Mouse (Mus musculus): ENCODE data around the gene Ccdc149. TPM values are rescaled to one million over a fixed set of nuclear protein-coding genes. Genes with fewer than 3 reads are reported as not detected.

The Ccdc149 gene
- polyA plus RNA-seq, 1 experiment from 2014 or later = 13.5 TPM

DNA sequence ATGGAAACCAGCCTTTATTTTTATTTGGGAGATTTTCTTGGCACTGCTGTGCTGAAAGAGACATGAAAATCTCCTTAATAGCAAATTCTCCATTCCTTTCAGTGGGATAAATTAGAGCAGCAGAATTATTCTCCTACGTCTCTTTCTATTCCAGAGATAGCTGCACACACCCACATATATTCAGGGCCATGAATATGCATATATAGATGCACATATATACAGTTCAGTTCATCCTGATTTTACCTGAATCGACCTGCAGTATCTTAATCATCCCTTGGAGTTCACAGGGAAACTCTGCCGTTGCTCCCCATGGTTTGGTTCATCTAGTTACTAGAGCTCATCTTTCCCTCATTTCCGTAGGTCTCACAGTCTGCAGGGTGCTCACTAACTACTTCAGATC is 77.6 kb downstream of the Ccdc149 start:
- ATAC-seq = no peak
- H3K27me3 ChIP-seq (replicated peaks; ENCODE audit: control insufficient read depth, insufficient read depth, low read length) = no peaks in the 10 kb centered on the region
- H3K36me3 ChIP-seq (ENCODE audit: control insufficient read depth, insufficient read depth) = no peaks in the 10 kb centered on the region
- no peaks in the 10 kb centered on the region for H3K9me3 ChIP-seq (ENCODE audit: control insufficient read depth, low read length)
- H3K27ac ChIP-seq (ENCODE audit: low read length) = no peak overlapping the region
- H3K4me3 ChIP-seq (replicated peaks; ENCODE audit: low read length) = no peak overlapping the region
- H3K4me1 ChIP-seq (replicated peaks; ENCODE audit: control insufficient read depth, insufficient read depth, low read length) = no peaks in the 10 kb centered on the region
- no peak overlapping the region for H3K4me2 ChIP-seq (ENCODE audit: low read length)
- WGBS = 84% methylated on average over 4 of the region's 4 CpGs
- H3K9ac ChIP-seq (replicated peaks; ENCODE audit: low read depth, low read length) = no peak overlapping the region

DNA sequence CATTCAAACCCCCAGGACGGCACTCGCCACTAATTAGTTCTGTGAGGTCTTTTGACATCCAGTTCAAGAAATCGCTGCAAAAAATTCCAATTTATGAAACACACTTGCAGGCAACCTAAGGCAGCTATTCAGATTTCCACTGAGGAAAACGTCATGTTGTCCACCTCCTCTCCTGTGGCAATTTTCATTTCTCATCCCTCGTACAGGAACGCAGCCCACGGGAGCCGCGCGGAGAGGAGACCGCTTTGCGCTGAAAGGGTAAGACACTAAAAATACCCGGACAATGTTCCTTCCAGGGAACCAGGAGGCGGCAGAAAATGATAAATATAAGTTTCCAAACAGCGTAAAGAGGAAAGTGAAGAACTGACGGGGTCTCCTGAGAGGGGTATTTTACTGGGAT is 79.8 kb downstream of the Ccdc149 start:
- Histone ChIP-seq H3K36me3 (ENCODE audit: control insufficient read depth, insufficient read depth) (no peaks in the 10 kb centered on the region), H3K4me1 (replicated peaks; ENCODE audit: control insufficient read depth, insufficient read depth, low read length) (no peaks in the 10 kb centered on the region), H3K9ac (replicated peaks; ENCODE audit: low read depth, low read length) (no peak overlapping the region), H3K9me3 (ENCODE audit: control insufficient read depth, low read length) (no peaks in the 10 kb centered on the region), H3K27me3 (replicated peaks; ENCODE audit: control insufficient read depth, insufficient read depth, low read length) (no peaks in the 10 kb centered on the region), H3K27ac (ENCODE audit: low read length) (no peak overlapping the region), H3K4me3 (replicated peaks; ENCODE audit: low read length) (no peak overlapping the region), H3K4me2 (ENCODE audit: low read length) (no peak overlapping the region)
- 66% methylated on average over 16 of the region's 16 CpGs for WGBS
- no peak for ATAC-seq

DNA sequence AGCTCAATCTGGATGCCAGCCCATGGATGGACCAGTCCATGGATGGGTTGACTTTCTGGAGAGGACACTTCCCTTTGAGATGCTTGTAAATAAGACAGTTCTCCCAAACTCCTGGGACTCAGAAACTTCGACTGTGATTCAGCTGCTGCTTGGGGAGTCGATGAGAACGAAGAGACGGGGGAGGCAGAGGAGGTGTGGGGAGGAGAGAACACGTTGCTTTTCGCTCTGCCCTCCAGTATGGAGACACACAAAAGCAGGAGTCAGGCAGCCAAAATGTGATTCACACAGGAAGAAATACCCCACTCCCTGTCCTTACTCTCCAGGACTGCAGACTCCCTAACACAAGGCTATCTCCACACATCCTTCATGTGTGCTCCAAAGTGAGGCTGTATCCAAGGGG is 80.9 kb downstream of the Ccdc149 start:
- no peak overlapping the region for H3K4me2 ChIP-seq (ENCODE audit: low read length)
- no peaks in the 10 kb centered on the region for H3K4me1 ChIP-seq (replicated peaks; ENCODE audit: control insufficient read depth, insufficient read depth, low read length)
- no peaks in the 10 kb centered on the region for H3K36me3 ChIP-seq (ENCODE audit: control insufficient read depth, insufficient read depth)
- WGBS = 89% methylated on average over 6 of the region's 6 CpGs
- no peaks in the 10 kb centered on the region for H3K27me3 ChIP-seq (replicated peaks; ENCODE audit: control insufficient read depth, insufficient read depth, low read length)
- H3K9ac ChIP-seq (replicated peaks; ENCODE audit: low read depth, low read length) = no peak overlapping the region
- H3K27ac ChIP-seq (ENCODE audit: low read length) = no peak overlapping the region
- no peaks in the 10 kb centered on the region for H3K9me3 ChIP-seq (ENCODE audit: control insufficient read depth, low read length)
- no peak for ATAC-seq
- no peak overlapping the region for H3K4me3 ChIP-seq (replicated peaks; ENCODE audit: low read length)

DNA sequence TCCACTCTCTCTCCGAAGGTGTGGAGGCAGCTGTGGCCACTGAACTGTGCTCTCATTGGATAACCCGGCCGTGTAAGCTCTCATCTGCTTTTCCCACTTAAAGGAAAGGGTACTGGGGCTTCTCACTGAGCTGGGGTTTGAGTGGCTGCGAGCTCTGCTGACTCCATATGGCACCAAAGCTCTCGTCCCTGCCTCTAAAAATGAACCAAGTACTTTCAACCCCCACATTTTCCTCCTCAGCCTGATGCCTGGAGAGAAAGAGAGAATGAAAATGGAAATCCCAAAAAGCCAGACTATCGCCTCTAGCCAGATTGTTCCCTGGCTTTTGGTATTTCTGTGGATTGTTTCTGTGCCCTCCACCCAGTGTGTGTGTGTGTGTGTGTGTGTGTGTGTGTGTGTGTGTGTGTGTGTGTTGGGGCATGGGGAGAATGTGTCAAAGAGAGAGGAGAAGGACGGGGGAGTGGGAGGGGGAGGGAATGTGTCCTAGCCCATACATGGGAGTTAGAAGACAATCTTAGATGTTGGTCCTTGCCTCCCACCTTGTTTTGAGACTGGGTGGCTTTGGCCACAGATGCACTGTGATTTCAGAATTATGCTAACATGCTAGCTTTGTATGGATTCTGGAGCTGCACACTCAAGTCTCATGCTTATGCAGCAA is 83.1 kb downstream of the Ccdc149 start:
- Histone ChIP-seq H3K9ac (replicated peaks; ENCODE audit: low read depth, low read length) (no peak overlapping the region), H3K4me2 (ENCODE audit: low read length) (no peak overlapping the region), H3K27me3 (replicated peaks; ENCODE audit: control insufficient read depth, insufficient read depth, low read length) (no peaks in the 10 kb centered on the region), H3K36me3 (ENCODE audit: control insufficient read depth, insufficient read depth) (no peaks in the 10 kb centered on the region), H3K9me3 (ENCODE audit: control insufficient read depth, low read length) (no peaks in the 10 kb centered on the region), H3K27ac (ENCODE audit: low read length) (no peak overlapping the region), H3K4me3 (replicated peaks; ENCODE audit: low read length) (no peak overlapping the region), H3K4me1 (replicated peaks; ENCODE audit: control insufficient read depth, insufficient read depth, low read length) (no peaks in the 10 kb centered on the region)
- WGBS = 64% methylated on average over 7 of the region's 7 CpGs
- ATAC-seq = no peak

- ATAC-seq = no peak
- H3K4me2 ChIP-seq (ENCODE audit: low read length) = no peak overlapping the region
- no peaks in the 10 kb centered on the region for H3K4me1 ChIP-seq (replicated peaks; ENCODE audit: control insufficient read depth, insufficient read depth, low read length)
- no peaks in the 10 kb centered on the region for H3K36me3 ChIP-seq (ENCODE audit: control insufficient read depth, insufficient read depth)
- H3K9me3 ChIP-seq (ENCODE audit: control insufficient read depth, low read length) = no peaks in the 10 kb centered on the region
- no peak overlapping the region for H3K4me3 ChIP-seq (replicated peaks; ENCODE audit: low read length)
- WGBS = 80% methylated on average over 2 of the region's 2 CpGs
- no peaks in the 10 kb centered on the region for H3K27me3 ChIP-seq (replicated peaks; ENCODE audit: control insufficient read depth, insufficient read depth, low read length)
- no peak overlapping the region for H3K27ac ChIP-seq (ENCODE audit: low read length)
- no peak overlapping the region for H3K9ac ChIP-seq (replicated peaks; ENCODE audit: low read depth, low read length)
These were observed 85.3 kb downstream of the Ccdc149 start for GRCm38 (mm10) chr5:52386016-52386415.

- H3K9ac ChIP-seq (replicated peaks; ENCODE audit: low read depth, low read length) = no peak overlapping the region
- no peaks in the 10 kb centered on the region for H3K27me3 ChIP-seq (replicated peaks; ENCODE audit: control insufficient read depth, insufficient read depth, low read length)
- H3K4me3 ChIP-seq (replicated peaks; ENCODE audit: low read length) = no peak overlapping the region
- no peak overlapping the region for H3K27ac ChIP-seq (ENCODE audit: low read length)
- WGBS = 86% methylated on average over 5 of the region's 5 CpGs
- no peak overlapping the region for H3K4me2 ChIP-seq (ENCODE audit: low read length)
- H3K4me1 ChIP-seq (replicated peaks; ENCODE audit: control insufficient read depth, insufficient read depth, low read length) = no peaks in the 10 kb centered on the region
- no peaks in the 10 kb centered on the region for H3K36me3 ChIP-seq (ENCODE audit: control insufficient read depth, insufficient read depth)
- H3K9me3 ChIP-seq (ENCODE audit: control insufficient read depth, low read length) = no peaks in the 10 kb centered on the region
- no peak for ATAC-seq
These were observed 87.6 kb downstream of the Ccdc149 start for GRCm38 (mm10) chr5:52383748-52384147.

DNA sequence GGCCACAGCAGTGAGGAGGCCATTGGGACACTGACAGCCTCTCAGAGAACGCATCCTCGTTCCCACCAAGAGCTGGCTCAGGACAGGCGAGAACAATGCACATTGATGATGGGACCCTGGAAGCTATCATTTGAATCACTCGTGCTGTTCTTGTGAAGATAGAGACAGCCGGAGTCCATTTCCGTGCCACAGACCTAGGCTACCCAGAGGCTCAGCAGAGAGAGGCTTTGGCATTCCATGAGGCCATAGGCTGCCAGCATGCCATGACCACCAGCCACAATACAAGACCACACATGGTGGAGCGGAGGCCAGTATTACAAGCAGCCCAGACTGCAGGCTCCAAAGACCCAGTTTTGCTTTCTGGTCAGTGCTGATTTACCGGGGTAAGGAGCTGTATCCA is 88.5 kb downstream of the Ccdc149 start:
- Histone ChIP-seq H3K9ac (replicated peaks; ENCODE audit: low read depth, low read length) (no peak overlapping the region), H3K27me3 (replicated peaks; ENCODE audit: control insufficient read depth, insufficient read depth, low read length) (no peaks in the 10 kb centered on the region), H3K36me3 (ENCODE audit: control insufficient read depth, insufficient read depth) (no peaks in the 10 kb centered on the region), H3K4me2 (ENCODE audit: low read length) (no peak overlapping the region), H3K4me1 (replicated peaks; ENCODE audit: control insufficient read depth, insufficient read depth, low read length) (no peaks in the 10 kb centered on the region), H3K4me3 (replicated peaks; ENCODE audit: low read length) (no peak overlapping the region), H3K27ac (ENCODE audit: low read length) (no peak overlapping the region), H3K9me3 (ENCODE audit: control insufficient read depth, low read length) (no peaks in the 10 kb centered on the region)
- ATAC-seq = no peak
- WGBS = 83% methylated on average over 8 of the region's 8 CpGs

- Histone ChIP-seq H3K4me1 (replicated peaks; ENCODE audit: control insufficient read depth, insufficient read depth, low read length) (no peaks in the 10 kb centered on the region), H3K9me3 (ENCODE audit: control insufficient read depth, low read length) (no peaks in the 10 kb centered on the region), H3K27me3 (replicated peaks; ENCODE audit: control insufficient read depth, insufficient read depth, low read length) (no peaks in the 10 kb centered on the region), H3K4me3 (replicated peaks; ENCODE audit: low read length) (no peak overlapping the region), H3K36me3 (ENCODE audit: control insufficient read depth, insufficient read depth) (no peaks in the 10 kb centered on the region), H3K4me2 (ENCODE audit: low read length) (no peak overlapping the region), H3K9ac (replicated peaks; ENCODE audit: low read depth, low read length) (no peak overlapping the region), H3K27ac (ENCODE audit: low read length) (no peak overlapping the region)
- 0 out of 2 replicates have a peak, but pooled peaks have one; percentile 54 for ATAC-seq
- 68% methylated on average over 9 of the region's 9 CpGs for WGBS
These were observed 95.5 kb downstream of the Ccdc149 start for GRCm38 (mm10) chr5:52375847-52376246.

DNA sequence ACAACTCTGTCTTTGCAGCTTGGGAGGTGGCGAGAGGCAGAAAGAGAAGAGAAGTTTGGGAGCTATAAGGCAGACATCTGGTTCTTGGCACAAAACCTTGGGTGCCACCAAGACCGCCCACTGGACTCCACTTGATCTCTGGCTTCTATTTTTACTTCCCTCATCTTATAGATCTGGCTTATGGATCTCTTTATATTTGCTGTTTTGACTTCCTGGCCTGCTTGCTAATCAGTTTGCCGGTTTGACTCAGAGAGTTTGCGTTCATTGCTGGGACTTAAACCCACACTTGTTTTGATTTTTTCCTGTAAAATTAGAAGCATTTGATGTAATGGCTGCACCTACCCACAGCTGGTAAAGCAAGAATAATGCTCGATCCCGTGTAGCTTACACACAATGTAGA is 100.4 kb downstream of the Ccdc149 start:
- Histone ChIP-seq H3K27me3 (replicated peaks; ENCODE audit: control insufficient read depth, insufficient read depth, low read length) (no peaks in the 10 kb centered on the region), H3K9me3 (ENCODE audit: control insufficient read depth, low read length) (no peaks in the 10 kb centered on the region), H3K4me1 (replicated peaks; ENCODE audit: control insufficient read depth, insufficient read depth, low read length) (peaks cover 7% of the 10 kb centered on the region), H3K36me3 (ENCODE audit: control insufficient read depth, insufficient read depth) (no peaks in the 10 kb centered on the region), H3K4me3 (replicated peaks; ENCODE audit: low read length) (no peak overlapping the region), H3K9ac (replicated peaks; ENCODE audit: low read depth, low read length) (no peak overlapping the region), H3K4me2 (ENCODE audit: low read length) (no peak overlapping the region), H3K27ac (ENCODE audit: low read length) (no peak overlapping the region)
- 89% methylated on average over 6 of the region's 6 CpGs for WGBS
- no peak for ATAC-seq
